Mouse (Mus musculus) stomach, embryonic 15.5 days (tissue): ENCODE data around the gene Trp53bp2. TPM values are rescaled to one million over a fixed set of nuclear protein-coding genes. Genes with fewer than 3 reads are reported as not detected.
A peak's percentile ranks its signal among the peaks of the same experiment; 100 is the strongest.

Experiments used
- ATAC-seq: fragments of 200-750 bp; cut with Nextera tagmentation; 2 replicates; pipeline ENCODE4 v1.8.0; 2017; ENCODE audit warnings: low read depth, moderate number of reproducible peaks, moderate TSS enrichment; ENCODE audit not compliant: insufficient read depth, low FRiP score
- H3K27ac ChIP-seq: fragments of 300-500 bp; sonication (generic); 2 replicates; pipeline ENCODE4 v1.5.1; 2015; ENCODE audit warnings: mild to moderate bottlenecking, inconsistent platforms
- H3K27me3 ChIP-seq: fragments of 300-500 bp; sonication (generic); replicated peaks from 2 replicates; pipeline ENCODE4 v1.6.1; 2015; ENCODE audit warnings: inconsistent platforms
- H3K36me3 ChIP-seq: fragments of 300-500 bp; sonication (generic); 2 replicates; pipeline ENCODE4 v1.6.1; 2015; ENCODE audit warnings: inconsistent platforms
- H3K4me1 ChIP-seq: fragments of 300-500 bp; sonication (generic); 2 replicates; pipeline ENCODE4 v1.6.1; 2015; ENCODE audit warnings: inconsistent platforms
- H3K4me2 ChIP-seq: fragments of 300-500 bp; sonication (generic); 2 replicates; pipeline ENCODE4 v1.6.1; 2015; ENCODE audit warnings: mild to moderate bottlenecking, inconsistent platforms
- H3K4me3 ChIP-seq: fragments of 300-500 bp; sonication (generic); replicated peaks from 2 replicates; pipeline ENCODE4 v1.5.1; 2015; ENCODE audit warnings: inconsistent platforms
- H3K9ac ChIP-seq: fragments of 300-500 bp; sonication (generic); 2 replicates; pipeline ENCODE4 v1.6.1; 2015; ENCODE audit warnings: inconsistent platforms
- H3K9me3 ChIP-seq: fragments of 300-500 bp; sonication (generic); 2 replicates; pipeline ENCODE4 v1.6.1; 2016; ENCODE audit warnings: inconsistent platforms
- WGBS: fragments of 180-500 bp; shearing (Covaris S2); methylation state at CpG from one replicate; pipeline ENCODE4 v1.1.7; 2015; 5-methylcytosine and 5-hydroxymethylcytosine counted together
- polyA plus RNA-seq: library from polyadenylated mRNA; unstranded; fragments of >200 nt; fragmentation: Nextera tagmentation; extraction: Ambion mirVana; gene quantifications from 2 replicates; pipeline ENCODE4 v1.2.1, GENCODE M21; 2015

The Trp53bp2 gene
- polyA plus RNA-seq, 1 experiment from 2014 or later, result 19.9 TPM

- ATAC-seq, result no peak
- Histone ChIP-seq H3K9me3 (no peaks in the 10 kb centered on the region), H3K36me3 (peaks cover 31% of the 10 kb centered on the region), H3K4me3 (no peak overlapping the region), H3K27me3 (no peaks in the 10 kb centered on the region), H3K4me2 (no peak overlapping the region), H3K9ac (no peak overlapping the region), H3K27ac (no peak overlapping the region), H3K4me1 (no peaks in the 10 kb centered on the region)
- WGBS, result 87% methylated on average over 18 of the region's 18 CpGs
Measured at GRCm38 (mm10) chr1:182441791-182442473, 33.0 kb downstream of the Trp53bp2 start.

GRCm38 (mm10) chr1:182444116-182444515 lies 35.1 kb downstream of the Trp53bp2 start:
- no peak overlapping the region for H3K9ac ChIP-seq
- ATAC-seq, result no peak
- H3K9me3 ChIP-seq, result no peaks in the 10 kb centered on the region
- H3K4me2 ChIP-seq, result no peak overlapping the region
- 87% methylated on average over 2 of the region's 2 CpGs for WGBS
- no peak overlapping the region for H3K4me3 ChIP-seq
- H3K27ac ChIP-seq, result no peak overlapping the region
- no peaks in the 10 kb centered on the region for H3K27me3 ChIP-seq
- no peaks in the 10 kb centered on the region for H3K4me1 ChIP-seq
- peaks cover 32% of the 10 kb centered on the region for H3K36me3 ChIP-seq

DNA sequence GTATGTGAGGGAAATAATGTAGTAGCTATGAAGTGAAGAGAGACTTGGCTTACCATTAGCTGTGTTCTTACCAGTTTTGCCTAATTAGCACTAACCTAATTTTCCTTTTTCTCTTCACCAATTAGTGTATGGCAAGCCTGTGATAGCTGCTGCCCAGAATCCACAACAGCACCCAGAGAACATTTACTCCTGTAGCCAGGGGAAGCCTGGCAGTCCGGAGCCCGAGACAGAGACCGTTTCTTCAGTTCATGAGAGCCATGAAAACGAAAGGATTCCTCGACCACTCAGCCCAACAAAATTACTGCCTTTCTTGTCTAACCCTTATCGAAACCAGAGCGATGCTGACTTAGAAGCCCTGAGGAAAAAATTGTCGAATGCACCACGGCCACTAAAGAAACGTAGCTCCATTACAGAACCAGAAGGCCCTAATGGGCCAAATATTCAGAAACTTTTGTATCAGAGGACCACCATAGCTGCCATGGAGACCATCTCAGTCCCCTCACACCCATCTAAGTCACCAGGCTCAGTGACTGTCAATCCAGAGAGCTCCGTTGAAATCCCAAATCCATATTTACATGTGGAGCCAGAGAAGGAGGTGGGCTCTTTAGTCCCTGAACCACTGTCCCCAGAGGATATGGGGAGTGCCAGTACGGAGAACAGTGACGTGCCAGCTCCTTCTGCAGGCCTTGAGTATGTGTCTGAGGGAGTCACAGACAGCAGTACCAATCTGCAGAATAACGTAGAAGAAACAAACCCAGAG lies 39.5 kb downstream of the Trp53bp2 start:
- Histone ChIP-seq H3K27ac (no peak overlapping the region), H3K9ac (no peak overlapping the region), H3K27me3 (no peaks in the 10 kb centered on the region), H3K36me3 (peaks cover 37% of the 10 kb centered on the region), H3K4me3 (no peak overlapping the region), H3K9me3 (no peaks in the 10 kb centered on the region), H3K4me1 (no peaks in the 10 kb centered on the region), H3K4me2 (no peak overlapping the region)
- 94% methylated on average over 14 of the region's 14 CpGs for WGBS
- no peak for ATAC-seq

GRCm38 (mm10) chr1:182452473-182452872 lies 43.5 kb downstream of the Trp53bp2 start:
- Histone ChIP-seq H3K27me3 (no peaks in the 10 kb centered on the region), H3K4me1 (no peaks in the 10 kb centered on the region), H3K4me3 (no peak overlapping the region), H3K36me3 (peaks cover 36% of the 10 kb centered on the region), H3K9me3 (no peaks in the 10 kb centered on the region), H3K9ac (no peak overlapping the region), H3K4me2 (no peak overlapping the region), H3K27ac (no peak overlapping the region)
- ATAC-seq, result no peak
- 79% methylated on average over 4 of the region's 4 CpGs for WGBS

- H3K4me3 ChIP-seq, result no peak overlapping the region
- no peak for ATAC-seq
- H3K9me3 ChIP-seq, result no peaks in the 10 kb centered on the region
- peaks cover 25% of the 10 kb centered on the region for H3K36me3 ChIP-seq
- H3K9ac ChIP-seq, result no peak overlapping the region
- 85% methylated on average over 2 of the region's 2 CpGs for WGBS
- no peak overlapping the region for H3K27ac ChIP-seq
- H3K27me3 ChIP-seq, result no peaks in the 10 kb centered on the region
- H3K4me2 ChIP-seq, result no peak overlapping the region
- peaks cover 4% of the 10 kb centered on the region; the same call in 1 of the 2 replicates for H3K4me1 ChIP-seq
Measured at GRCm38 (mm10) chr1:182455080-182455479, 46.1 kb downstream of the Trp53bp2 start.

DNA sequence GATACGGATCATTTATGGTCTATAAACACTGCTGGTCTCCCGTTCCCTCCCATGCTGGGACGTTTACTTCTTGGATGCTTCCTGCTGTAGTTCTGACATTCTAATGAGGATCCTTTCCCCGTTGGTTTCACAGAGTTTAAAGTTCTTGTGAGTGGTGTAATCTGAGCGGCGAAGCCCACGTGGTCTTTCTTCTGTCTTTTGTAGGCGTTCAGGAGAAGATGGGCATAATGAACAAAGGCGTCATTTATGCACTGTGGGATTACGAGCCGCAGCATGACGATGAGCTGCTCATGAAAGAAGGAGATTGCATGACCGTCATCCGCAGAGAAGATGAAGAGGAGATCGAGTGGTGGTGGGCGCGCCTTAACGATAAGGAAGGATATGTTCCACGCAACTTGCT lies 49.6 kb downstream of the Trp53bp2 start:
- no peak for ATAC-seq
- H3K4me1 ChIP-seq, result peaks cover 14% of the 10 kb centered on the region
- H3K4me3 ChIP-seq, result no peak overlapping the region
- H3K36me3 ChIP-seq, result peaks cover 23% of the 10 kb centered on the region
- H3K9ac ChIP-seq, result no peak overlapping the region
- WGBS, result 83% methylated on average over 19 of the region's 19 CpGs
- H3K9me3 ChIP-seq, result no peaks in the 10 kb centered on the region
- no peaks in the 10 kb centered on the region for H3K27me3 ChIP-seq
- H3K4me2 ChIP-seq, result no peak overlapping the region
- H3K27ac ChIP-seq, result no peak overlapping the region

DNA sequence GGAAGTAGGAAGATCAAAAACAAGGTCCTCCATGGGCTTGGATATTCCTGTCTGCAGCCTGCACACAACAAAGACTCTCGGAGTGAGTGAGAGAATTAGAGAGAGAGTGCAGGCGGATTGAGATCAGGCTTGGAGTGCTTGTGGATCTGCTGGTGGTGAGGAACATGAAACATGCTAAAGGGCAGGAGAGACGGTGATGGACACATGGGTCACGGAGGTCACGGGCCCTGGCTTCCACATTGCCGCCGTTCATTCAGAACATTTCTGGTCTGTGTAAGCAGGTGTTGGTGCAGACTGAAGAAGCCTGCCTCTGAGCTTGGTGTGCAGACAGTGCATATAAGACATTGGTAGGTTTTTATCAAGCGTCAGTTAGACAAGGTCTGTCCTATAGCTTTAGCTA lies 50.5 kb downstream of the Trp53bp2 start:
- Histone ChIP-seq H3K36me3 (peaks cover 18% of the 10 kb centered on the region), H3K9ac (no peak overlapping the region)
- ATAC-seq, result no peak

GRCm38 (mm10) chr1:182460291-182461244 lies 51.6 kb downstream of the Trp53bp2 start:
- 0 out of 2 replicates have a peak overlapping the region, but pooled peaks have one; percentile 8 for H3K4me2 ChIP-seq
- H3K4me1 ChIP-seq, result peaks cover 21% of the 10 kb centered on the region
- H3K9ac ChIP-seq, result no peak overlapping the region

More for the DNA sequence above, 50.5 kb downstream of the Trp53bp2 start:
- 64% methylated on average over 8 of the region's 8 CpGs for WGBS
- H3K27ac ChIP-seq, result peak overlapping the region; percentile 86; the same call in 1 of the 2 replicates
- H3K4me3 ChIP-seq, result no peak overlapping the region
- H3K27me3 ChIP-seq, result no peaks in the 10 kb centered on the region
- peaks cover 14% of the 10 kb centered on the region for H3K4me1 ChIP-seq
- H3K4me2 ChIP-seq, result no peak overlapping the region
- H3K9me3 ChIP-seq, result no peaks in the 10 kb centered on the region

DNA sequence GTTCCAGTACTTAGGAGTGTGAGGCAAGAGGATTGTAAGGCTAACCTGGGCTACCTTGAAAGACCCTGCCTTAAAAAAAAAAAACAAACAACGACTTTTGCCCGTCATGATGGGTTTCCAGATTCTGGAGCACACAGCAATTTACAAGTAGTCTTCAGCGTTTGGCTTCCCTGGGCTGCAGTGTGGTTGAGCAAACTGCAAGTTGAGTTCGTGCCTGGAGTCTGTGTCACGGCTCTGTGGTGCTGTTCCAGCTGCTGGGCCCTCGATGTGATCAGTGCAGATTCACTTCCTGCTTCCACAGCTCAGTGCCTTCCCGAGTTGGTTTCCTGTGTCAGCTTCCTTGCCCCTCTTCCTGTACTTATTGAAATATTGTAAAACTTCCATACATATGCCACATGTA lies 52.3 kb downstream of the Trp53bp2 start:
- Histone ChIP-seq H3K9me3 (no peaks in the 10 kb centered on the region), H3K4me2 (0 out of 2 replicates have a peak overlapping the region, but pooled peaks have one; percentile 8), H3K4me1 (peaks cover 21% of the 10 kb centered on the region), H3K9ac (no peak overlapping the region), H3K4me3 (no peak overlapping the region), H3K27ac (peak overlapping the region; percentile 86), H3K27me3 (no peaks in the 10 kb centered on the region), H3K36me3 (peaks cover 9% of the 10 kb centered on the region; the same call in 1 of the 2 replicates)
- WGBS, result 18% methylated on average over 7 of the region's 7 CpGs
- ATAC-seq, result no peak

More at GRCm38 (mm10) chr1:182460291-182461244, 51.6 kb downstream of the Trp53bp2 start:
- 40% methylated on average over 13 of the region's 13 CpGs for WGBS
- no peaks in the 10 kb centered on the region for H3K9me3 ChIP-seq
- H3K27ac ChIP-seq, result peak overlapping the region; percentile 86
- peak; percentile 50; the same call in 1 of the 2 replicates for ATAC-seq
- peaks cover 14% of the 10 kb centered on the region for H3K36me3 ChIP-seq
- no peaks in the 10 kb centered on the region for H3K27me3 ChIP-seq
- H3K4me3 ChIP-seq, result no peak overlapping the region

DNA sequence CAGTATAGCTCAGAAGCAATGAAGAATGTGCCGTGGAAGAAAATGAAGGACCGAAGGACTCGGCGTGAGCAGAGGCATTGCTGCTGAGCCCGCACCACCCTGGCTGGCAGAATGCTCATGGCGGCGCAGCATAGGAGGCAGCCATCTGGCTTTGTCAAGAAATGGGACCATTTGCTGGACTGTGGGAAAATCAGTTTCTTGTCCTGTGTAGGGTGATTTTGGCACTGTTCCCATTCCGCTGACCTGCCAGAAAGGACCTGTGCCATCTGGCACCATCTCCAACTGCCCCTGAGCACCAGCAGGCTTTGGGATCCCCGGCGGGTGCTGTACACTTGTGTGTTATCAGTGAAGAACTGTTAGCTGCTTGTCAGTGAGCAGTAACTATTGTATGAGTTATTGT lies 52.8 kb downstream of the Trp53bp2 start:
- Histone ChIP-seq H3K4me1 (peaks cover 21% of the 10 kb centered on the region), H3K4me2 (no peak overlapping the region), H3K9ac (no peak overlapping the region), H3K27me3 (no peaks in the 10 kb centered on the region), H3K27ac (peak overlapping the region; percentile 86), H3K4me3 (no peak overlapping the region), H3K9me3 (no peaks in the 10 kb centered on the region), H3K36me3 (peaks cover 8% of the 10 kb centered on the region; the same call in 1 of the 2 replicates)
- WGBS, result 84% methylated on average over 10 of the region's 10 CpGs
- ATAC-seq, result no peak

DNA sequence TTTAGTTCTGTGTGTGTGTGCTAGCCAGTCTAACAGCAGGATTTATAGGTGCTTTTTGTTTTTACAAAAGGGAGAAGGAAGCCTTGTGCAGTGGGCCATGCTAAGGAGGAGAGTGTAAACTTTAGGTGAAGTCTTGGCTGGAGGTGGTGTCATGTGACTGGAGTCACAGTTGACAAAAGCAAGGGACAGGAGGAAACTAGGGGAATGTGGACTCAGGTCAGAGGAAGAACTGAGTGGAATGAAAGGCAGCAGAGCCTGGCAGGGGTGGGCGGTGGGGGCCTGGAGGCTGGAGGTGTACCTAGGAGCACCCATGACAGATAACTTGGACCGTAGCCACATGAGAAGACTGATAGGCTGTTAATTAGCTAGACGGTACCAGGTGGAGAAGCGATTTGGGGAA lies 56.3 kb downstream of the Trp53bp2 start:
- Histone ChIP-seq H3K9ac (no peak overlapping the region), H3K4me1 (peaks cover 14% of the 10 kb centered on the region), H3K27ac (peak overlapping the region; percentile 54; the same call in 1 of the 2 replicates), H3K9me3 (no peaks in the 10 kb centered on the region), H3K27me3 (no peaks in the 10 kb centered on the region), H3K36me3 (peaks cover 31% of the 10 kb centered on the region), H3K4me2 (no peak overlapping the region), H3K4me3 (no peak overlapping the region)
- ATAC-seq, result peak; percentile 15; the same call in 1 of the 2 replicates
- 38% methylated on average over 4 of the region's 4 CpGs for WGBS
